Mouse (Mus musculus): Measurements from ENCODE around the gene Slc39a8. TPM values are rescaled to one million over a fixed set of nuclear protein-coding genes. Genes with fewer than 3 reads are reported as not detected.

The Slc39a8 gene
- 15.5 and 16.9 TPM in 2 replicates for polyA plus RNA-seq (2016; fragmentation: Nextera tagmentation; extraction: Ambion mirVana)

DNA sequence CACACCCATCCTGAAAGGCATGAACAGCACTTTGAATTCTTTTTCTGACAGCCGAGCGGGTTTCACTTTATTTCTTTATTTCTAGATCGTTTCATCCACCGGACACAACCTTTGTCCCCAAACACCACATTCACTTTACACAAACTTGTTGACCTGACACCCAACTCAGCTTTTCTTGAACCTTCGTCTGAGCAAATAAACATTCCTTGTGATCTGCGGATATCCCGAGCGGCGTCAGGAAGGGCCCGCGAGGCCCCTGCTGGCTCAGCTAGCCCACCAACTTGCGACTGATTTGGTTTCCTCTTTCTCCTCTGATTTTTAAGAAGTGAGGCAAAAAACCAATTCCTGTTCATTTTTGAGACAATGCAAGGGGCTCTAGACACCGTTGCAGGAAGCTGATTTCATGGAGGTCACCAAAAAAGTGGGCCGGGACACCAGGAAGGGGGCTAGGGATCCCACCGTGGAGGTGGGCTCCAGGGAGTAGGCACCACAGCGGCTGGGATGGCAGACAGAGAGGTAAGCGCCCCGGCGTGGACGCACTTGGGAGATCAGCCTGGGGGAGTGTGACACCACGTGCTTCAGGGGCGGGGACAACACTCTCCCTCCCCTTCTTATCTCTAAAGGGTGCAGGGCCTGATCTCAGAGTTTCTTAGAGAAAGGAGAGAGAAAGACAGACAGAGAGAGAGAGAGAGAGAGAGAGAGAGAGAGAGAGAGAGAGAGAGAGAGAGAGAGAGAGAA is at the start of gene Slc39a8:
Slc39a8 (plus strand) TSS at position 264 of the 738 bp plus-strand sequence.
- H3K27ac ChIP-seq (replicated peaks): peak within 1 kb of the TSS; percentile 90
- H3K4me1 ChIP-seq: peaks cover 27% of the 10 kb centered on the region
- DNase-seq (ENCODE audit: low spot score): peak; percentile 87
- no peaks in the 10 kb centered on the region for H3K9me3 ChIP-seq
- 3% methylated on average over 22 of the region's 22 CpGs for WGBS
- H3K27me3 ChIP-seq (replicated peaks; ENCODE audit: low read depth, poor library complexity, severe bottlenecking): peaks cover 7% of the 10 kb centered on the region
- no peaks in the 10 kb centered on the region for H3K36me3 ChIP-seq (replicated peaks)
- peak within 1 kb of the TSS; percentile 72 for H3K4me3 ChIP-seq

DNA sequence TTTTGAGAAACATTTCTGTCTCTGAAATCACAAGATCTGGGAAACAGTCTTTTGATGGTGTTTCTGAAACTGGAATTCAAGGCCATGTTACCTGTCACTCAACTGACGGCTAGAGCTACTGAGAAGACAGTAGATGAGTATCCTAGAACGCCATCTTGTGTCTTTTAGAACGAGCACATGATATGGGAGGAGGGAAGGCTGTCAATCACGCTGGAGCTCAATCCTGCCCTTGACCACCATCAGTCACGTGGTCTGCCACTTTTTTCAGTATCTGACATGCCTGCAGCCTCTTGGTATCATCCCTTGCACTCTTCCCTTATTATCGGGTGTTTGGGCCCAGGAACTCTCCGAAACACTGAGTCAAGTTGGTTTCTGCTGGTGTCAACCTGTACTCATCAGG is 40.0 kb upstream of the Slc39a8 start:
- 84% methylated on average over 7 of the region's 7 CpGs for WGBS
- no peak for DNase-seq (ENCODE audit: low spot score)
- H3K4me1 ChIP-seq: no peaks in the 10 kb centered on the region
- no peaks in the 10 kb centered on the region for H3K36me3 ChIP-seq (replicated peaks)
- no peaks in the 10 kb centered on the region for H3K9me3 ChIP-seq
- no peak overlapping the region for H3K4me3 ChIP-seq
- H3K27ac ChIP-seq (replicated peaks): no peak overlapping the region
- no peaks in the 10 kb centered on the region for H3K27me3 ChIP-seq (replicated peaks; ENCODE audit: low read depth, poor library complexity, severe bottlenecking)

DNA sequence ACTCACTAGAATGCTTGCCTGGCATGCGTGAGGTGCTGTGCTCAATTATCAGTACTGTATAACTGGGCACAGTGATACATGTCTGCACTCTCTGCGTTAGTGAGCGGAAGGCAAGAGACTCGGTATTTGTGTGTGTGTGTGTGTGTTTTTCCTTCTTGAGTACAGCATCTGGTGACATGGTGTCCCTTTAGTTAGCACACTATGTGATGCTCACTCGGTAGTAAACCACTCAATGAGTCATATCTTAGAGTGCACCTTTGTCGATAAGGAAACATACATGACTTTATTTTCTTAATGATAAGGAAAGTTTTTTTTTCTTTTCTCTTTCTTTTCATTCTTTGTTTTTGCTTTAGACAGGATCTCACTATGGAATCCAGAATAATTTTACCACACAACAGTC is 29.0 kb upstream of the Slc39a8 start:
- Histone ChIP-seq H3K27ac (replicated peaks) (no peak overlapping the region), H3K4me3 (no peak overlapping the region), H3K4me1 (no peaks in the 10 kb centered on the region), H3K9me3 (no peaks in the 10 kb centered on the region), H3K27me3 (replicated peaks; ENCODE audit: low read depth, poor library complexity, severe bottlenecking) (no peaks in the 10 kb centered on the region), H3K36me3 (replicated peaks) (no peaks in the 10 kb centered on the region)
- DNase-seq (ENCODE audit: low spot score): no peak
- 91% methylated on average over 6 of the region's 6 CpGs for WGBS

DNA sequence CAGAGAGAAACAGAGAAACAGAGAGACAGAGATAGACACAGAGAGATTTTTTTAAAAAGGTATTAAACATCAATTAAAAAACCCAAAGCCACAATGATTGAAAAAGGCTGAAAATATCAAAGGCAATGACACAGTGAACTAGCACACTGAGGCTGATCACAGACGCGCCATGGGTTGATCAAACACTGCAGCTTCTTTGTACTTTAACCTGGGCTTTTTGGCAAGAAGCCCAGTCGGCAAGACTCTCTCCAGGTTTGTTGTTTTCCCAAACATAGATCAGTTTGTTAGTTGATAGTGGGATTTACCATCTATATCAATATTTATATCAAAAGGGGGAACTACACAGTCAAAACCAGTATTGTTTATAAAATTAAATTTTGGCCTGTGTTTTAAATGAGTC is 26.8 kb upstream of the Slc39a8 start:
- Histone ChIP-seq H3K27ac (replicated peaks) (no peak overlapping the region), H3K27me3 (replicated peaks; ENCODE audit: low read depth, poor library complexity, severe bottlenecking) (no peaks in the 10 kb centered on the region), H3K9me3 (no peaks in the 10 kb centered on the region), H3K36me3 (replicated peaks) (no peaks in the 10 kb centered on the region), H3K4me3 (no peak overlapping the region), H3K4me1 (no peaks in the 10 kb centered on the region)
- DNase-seq (ENCODE audit: low spot score): no peak
- WGBS: 86% methylated on average over 3 of the region's 3 CpGs

DNA sequence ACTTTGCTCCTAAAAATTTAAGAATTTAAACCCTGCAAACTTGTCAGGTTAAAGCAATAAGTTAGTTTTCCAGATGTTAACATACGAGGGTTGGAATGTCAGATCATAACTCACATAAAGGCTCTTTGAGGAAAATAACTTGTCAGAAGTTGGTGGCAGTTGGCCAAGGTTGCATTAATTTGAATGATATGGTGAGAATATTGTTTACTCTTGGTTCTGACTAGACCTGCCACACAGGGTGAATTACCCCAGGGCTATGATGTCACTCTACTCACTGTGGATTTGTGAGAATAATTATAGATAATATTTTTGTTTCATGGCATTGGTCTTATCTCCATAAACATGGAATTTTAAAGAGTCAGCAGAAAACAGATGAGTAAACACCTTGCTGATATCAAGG is 26.4 kb upstream of the Slc39a8 start:
- 76% methylated on average over 1 of the region's 1 CpGs for WGBS
- Histone ChIP-seq H3K4me3 (no peak overlapping the region), H3K36me3 (replicated peaks) (no peaks in the 10 kb centered on the region), H3K9me3 (no peaks in the 10 kb centered on the region), H3K27me3 (replicated peaks; ENCODE audit: low read depth, poor library complexity, severe bottlenecking) (no peaks in the 10 kb centered on the region), H3K27ac (replicated peaks) (no peak overlapping the region), H3K4me1 (no peaks in the 10 kb centered on the region)
- no peak for DNase-seq (ENCODE audit: low spot score)

DNA sequence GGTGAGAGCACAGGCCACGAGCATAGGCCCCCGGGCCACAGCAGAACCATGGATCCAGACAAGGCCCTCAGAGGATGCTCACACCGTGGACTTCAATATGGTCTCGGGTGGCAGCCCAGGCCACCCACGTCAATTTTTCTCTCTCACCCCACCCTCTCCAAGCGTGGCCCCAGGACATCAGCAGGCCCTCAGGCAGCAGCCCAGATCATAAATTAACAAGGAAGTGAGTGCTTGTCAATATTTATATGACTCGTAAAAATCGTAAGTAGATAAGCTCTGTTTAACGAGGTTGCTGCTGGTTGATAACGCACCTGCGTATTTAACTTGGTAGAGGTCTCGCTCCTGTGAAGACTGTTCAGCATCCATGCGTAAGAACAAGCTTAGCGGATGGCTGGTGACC is 10.4 kb upstream of the Slc39a8 start:
- Histone ChIP-seq H3K27me3 (replicated peaks; ENCODE audit: low read depth, poor library complexity, severe bottlenecking) (no peaks in the 10 kb centered on the region), H3K9me3 (no peaks in the 10 kb centered on the region), H3K36me3 (replicated peaks) (no peaks in the 10 kb centered on the region), H3K4me3 (no peak overlapping the region), H3K4me1 (no peaks in the 10 kb centered on the region), H3K27ac (replicated peaks) (no peak overlapping the region)
- 89% methylated on average over 14 of the region's 14 CpGs for WGBS
- DNase-seq (ENCODE audit: low spot score): no peak

DNA sequence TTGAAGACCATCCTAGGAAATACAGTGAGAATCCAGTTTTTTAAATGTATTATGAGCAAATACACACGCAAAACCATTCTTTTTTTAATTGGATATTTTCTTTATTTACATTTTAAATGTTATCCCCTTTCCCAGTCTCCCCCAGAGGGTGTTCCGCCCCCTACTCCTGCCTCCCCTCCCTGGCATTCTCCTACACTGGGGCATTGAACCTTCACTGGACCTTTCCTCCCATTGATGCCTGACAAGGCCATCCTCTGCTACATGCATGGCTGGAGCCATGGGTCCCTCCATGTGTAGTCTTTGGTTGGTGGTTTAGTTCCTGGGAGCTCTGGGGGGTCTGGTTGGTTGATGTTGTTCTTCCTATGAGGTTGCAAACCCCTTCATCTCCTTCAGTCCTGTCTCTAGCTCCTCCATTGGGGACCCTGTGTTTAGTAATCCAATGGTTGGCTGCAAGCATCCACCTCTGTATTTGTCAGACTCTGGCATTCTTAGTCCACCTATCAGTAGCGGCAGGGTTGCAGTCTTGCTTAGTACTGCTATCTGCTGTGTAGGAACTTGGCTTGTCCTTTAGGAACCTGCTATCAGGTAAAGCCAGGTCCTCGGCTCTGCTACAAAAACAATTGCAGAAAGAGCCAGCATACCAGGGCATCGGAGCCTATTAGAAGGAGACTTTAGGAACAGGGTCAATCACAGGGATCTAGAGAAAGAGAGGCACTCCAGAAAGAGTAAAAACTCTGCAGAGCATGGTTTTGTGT is 8.9 kb upstream of the Slc39a8 start:
- no peaks in the 10 kb centered on the region for H3K4me1 ChIP-seq
- no peak for DNase-seq (ENCODE audit: low spot score)
- 90% methylated on average over 5 of the region's 5 CpGs for WGBS
- no peaks in the 10 kb centered on the region for H3K36me3 ChIP-seq (replicated peaks)
- no peaks in the 10 kb centered on the region for H3K9me3 ChIP-seq
- H3K27me3 ChIP-seq (replicated peaks; ENCODE audit: low read depth, poor library complexity, severe bottlenecking): no peaks in the 10 kb centered on the region
- no peak overlapping the region for H3K4me3 ChIP-seq
- no peak overlapping the region; the same call in 1 of the 2 replicates for H3K27ac ChIP-seq (replicated peaks)

DNA sequence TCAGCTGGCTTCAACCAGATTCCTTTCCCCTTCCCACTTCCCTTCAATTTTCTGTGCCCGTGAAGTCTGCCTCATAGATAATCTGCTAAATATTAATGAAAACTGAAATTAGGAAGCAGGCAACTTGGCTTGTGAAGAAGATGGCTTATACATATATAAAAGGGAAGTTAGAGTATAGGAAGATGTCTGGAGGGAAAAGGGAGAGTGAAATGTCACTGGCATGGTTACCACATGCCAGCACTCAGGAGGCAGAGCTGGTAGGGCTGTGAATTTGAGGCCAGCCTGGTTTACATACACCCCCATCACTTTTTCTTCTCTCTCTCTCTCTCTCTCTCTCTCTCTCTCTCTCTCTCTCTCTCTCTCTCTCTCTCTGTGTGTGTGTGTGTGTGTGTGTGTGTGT is 8.0 kb upstream of the Slc39a8 start:
- Histone ChIP-seq H3K27ac (replicated peaks) (no peak overlapping the region), H3K9me3 (no peaks in the 10 kb centered on the region), H3K4me3 (no peak overlapping the region), H3K4me1 (no peaks in the 10 kb centered on the region), H3K27me3 (replicated peaks; ENCODE audit: low read depth, poor library complexity, severe bottlenecking) (no peaks in the 10 kb centered on the region), H3K36me3 (replicated peaks) (no peaks in the 10 kb centered on the region)
- WGBS: 87% methylated on average over 1 of the region's 1 CpGs
- DNase-seq (ENCODE audit: low spot score): no peak

DNA sequence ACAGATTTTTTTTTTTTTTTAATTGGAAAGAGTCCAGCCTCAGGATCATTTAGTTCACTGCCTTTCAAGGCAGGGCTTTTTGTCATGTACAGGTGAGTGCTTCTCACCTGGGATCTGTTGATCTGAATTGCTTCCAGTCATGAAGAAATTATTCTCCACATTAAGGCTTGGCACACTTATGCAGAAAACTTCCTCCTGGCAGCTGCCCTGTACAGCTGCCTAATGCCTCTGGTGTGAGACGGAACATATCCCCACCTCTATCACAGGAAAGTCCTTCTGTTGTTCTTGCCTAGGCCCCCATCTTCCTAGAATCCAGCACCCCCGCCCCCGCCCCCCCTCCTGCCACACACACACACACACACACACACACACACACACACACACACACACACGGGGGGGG is 643 bp upstream of the Slc39a8 start:
- Histone ChIP-seq H3K36me3 (replicated peaks) (no peaks in the 10 kb centered on the region), H3K27ac (replicated peaks) (0 out of 2 replicates have a peak overlapping the region, but pooled peaks have one; percentile 24), H3K27me3 (replicated peaks; ENCODE audit: low read depth, poor library complexity, severe bottlenecking) (peaks cover 7% of the 10 kb centered on the region), H3K4me3 (peak overlapping the region; percentile 72; the same call in 1 of the 2 replicates), H3K9me3 (no peaks in the 10 kb centered on the region), H3K4me1 (peaks cover 27% of the 10 kb centered on the region)
- DNase-seq (ENCODE audit: low spot score): no peak
- 18% methylated on average over 3 of the region's 4 CpGs for WGBS

DNA sequence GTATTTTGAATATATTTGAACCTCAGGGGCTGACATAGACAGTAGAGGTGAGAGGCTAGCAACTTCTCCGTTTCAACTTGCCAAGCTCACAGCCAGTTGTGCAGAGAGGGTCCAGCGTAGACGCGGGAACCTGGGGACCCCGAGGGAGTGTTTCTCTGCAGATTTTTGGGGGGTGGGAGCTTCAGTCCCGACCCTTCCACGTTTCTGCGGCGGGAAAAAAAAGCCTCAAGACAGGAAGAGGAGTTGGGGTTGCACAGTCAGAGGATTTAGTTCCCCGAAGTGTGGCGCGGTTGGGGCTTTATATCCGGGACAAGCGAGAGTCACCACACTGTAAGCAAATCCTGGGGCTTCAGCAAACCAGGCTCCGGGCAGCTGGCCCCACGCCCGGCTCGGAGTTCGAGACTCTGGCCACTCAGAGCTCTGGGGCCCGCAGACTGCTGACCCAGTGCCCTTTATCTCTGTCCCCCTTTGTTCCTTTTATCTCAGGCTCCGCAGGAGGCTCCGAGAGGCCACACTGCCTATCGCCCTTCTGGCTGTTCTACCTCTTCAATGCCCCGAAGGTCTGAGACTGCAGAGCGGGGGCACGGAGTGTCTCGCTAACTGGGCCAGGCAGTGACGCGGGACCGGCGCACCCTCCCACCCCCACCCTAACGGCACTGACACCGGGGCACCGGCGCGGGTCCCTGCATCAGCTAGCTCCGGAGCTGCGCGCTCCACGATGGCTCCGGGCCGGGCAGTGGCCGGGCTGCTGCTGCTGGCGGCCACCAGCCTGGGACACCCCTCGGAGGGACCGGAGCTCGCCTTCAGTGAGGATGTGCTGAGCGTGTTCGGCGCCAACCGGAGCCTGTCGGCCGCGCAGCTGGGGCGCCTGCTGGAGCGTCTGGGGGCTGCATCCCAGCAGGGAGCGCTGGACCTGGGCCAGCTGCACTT is 940 bp downstream of the Slc39a8 start:
- Histone ChIP-seq H3K27ac (replicated peaks) (peak overlapping the region; percentile 90), H3K9me3 (no peaks in the 10 kb centered on the region), H3K36me3 (replicated peaks) (no peaks in the 10 kb centered on the region), H3K27me3 (replicated peaks; ENCODE audit: low read depth, poor library complexity, severe bottlenecking) (peaks cover 7% of the 10 kb centered on the region), H3K4me1 (peaks cover 27% of the 10 kb centered on the region), H3K4me3 (peak overlapping the region; percentile 72)
- DNase-seq (ENCODE audit: low spot score): peak; percentile 82
- under 1% methylated on average over 57 of the region's 57 CpGs for WGBS

DNA sequence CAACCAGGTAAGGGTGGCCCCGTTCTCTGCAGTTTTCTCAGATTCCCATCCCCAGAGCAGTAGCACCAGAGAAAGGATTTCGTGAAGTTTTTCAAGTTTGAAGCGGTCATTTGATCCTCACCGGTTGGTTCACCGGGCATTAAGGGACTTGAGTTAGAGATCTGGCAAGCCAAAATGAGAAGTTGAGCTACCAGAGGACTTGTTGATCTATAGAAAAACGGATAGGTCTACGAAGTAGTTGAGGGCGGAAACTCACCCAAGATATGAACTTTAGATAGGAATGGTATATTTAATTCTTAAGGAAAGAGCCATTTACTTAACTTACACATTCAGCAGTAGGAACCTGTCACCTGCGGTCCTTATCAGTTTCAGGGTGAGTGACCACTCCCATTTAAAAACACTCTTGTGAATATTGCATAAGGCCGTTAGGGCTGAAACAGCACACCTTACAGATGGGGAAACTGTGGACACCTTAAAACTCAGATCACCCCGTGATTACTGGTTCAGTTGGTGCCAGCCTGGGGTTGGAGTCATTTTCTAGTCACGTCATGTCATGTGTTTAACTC is 1.7 kb downstream of the Slc39a8 start:
- 22% methylated on average over 12 of the region's 12 CpGs for WGBS

DNA sequence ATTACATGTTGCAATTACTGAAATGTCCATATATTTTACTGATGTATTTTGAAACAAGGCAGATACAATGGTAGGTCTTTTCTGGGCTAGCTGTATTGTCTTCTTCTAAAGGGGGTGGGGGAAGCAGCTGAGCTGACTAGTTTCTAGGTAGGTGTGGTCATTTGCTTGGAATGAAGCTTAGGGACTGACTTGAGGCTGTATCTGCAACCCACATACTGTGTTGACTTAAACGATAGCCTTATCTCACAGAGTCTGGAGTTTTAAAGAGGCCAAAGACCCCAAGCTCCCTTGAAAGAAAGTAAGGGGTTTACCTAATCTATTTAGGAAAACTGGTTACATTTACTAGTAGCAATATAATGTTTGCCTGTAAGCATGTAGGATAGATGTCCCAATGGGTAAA is 2.9 kb downstream of the Slc39a8 start:
- Histone ChIP-seq H3K4me1 (peaks cover 27% of the 10 kb centered on the region), H3K27me3 (replicated peaks; ENCODE audit: low read depth, poor library complexity, severe bottlenecking) (peaks cover 7% of the 10 kb centered on the region), H3K9me3 (no peaks in the 10 kb centered on the region), H3K36me3 (replicated peaks) (no peaks in the 10 kb centered on the region), H3K27ac (replicated peaks) (no peak overlapping the region), H3K4me3 (no peak overlapping the region)
- WGBS: 56% methylated on average over 1 of the region's 1 CpGs
- DNase-seq (ENCODE audit: low spot score): no peak

More for the DNA sequence above, 1.7 kb downstream of the Slc39a8 start:
- peak overlapping the region; percentile 72 for H3K4me3 ChIP-seq
- H3K27me3 ChIP-seq (replicated peaks; ENCODE audit: low read depth, poor library complexity, severe bottlenecking): peaks cover 7% of the 10 kb centered on the region
- DNase-seq (ENCODE audit: low spot score): no peak
- no peaks in the 10 kb centered on the region for H3K9me3 ChIP-seq
- H3K36me3 ChIP-seq (replicated peaks): no peaks in the 10 kb centered on the region
- H3K4me1 ChIP-seq: peaks cover 27% of the 10 kb centered on the region
- H3K27ac ChIP-seq (replicated peaks): peak overlapping the region; percentile 90

All from embryonic facial prominence, embryonic 10.5 days (tissue).